8 mouse cellular contexts compared by ENCODE assay signal in the genomic region with DNA sequence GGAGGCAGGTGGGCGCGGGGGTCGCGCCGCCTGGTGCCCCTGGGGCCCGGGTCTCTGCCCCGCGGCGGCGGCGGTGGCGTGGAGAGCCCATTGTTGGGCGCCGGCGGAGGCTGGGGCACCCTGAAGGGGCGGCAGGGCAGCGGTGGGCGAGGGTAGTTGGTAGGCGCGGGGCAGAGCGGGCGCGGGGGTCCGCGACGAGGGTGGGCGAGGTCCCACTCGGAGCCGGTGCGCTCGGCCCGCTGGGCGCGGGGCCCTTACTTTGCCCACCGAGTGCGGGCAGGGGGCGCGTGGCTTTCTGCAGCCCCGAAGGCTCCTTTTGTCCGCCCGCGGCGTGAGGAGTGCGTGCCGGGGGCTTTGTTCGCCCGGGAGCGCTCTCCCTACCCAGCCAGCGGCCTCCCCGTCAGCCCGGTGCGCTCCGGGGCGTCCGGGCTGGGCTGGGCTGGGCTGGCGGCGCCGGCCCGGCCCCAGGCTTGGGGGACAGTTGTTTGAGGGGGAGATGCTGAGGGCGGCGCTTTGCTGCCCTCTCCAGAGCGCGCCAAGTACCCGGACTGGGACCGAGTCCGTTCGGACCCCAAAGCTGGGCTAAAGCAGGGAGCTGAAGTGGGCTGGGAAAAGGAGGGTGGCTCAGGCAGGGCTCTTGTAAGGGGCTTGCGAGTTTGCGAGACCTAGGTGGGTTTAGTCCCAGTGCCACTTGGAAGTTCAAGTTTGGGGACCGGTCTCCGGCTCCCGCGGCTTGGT. TPM values are rescaled to one million over a fixed set of nuclear protein-coding genes. Genes with fewer than 3 reads are reported as not detected.
DNase-seq lines count a peak whose midpoint lies in the region; ATAC-seq lines count a peak whose summit lies in the region.

No protein-coding gene starts in this region.

- peak; percentile 52 for DNase-seq in adrenal gland, adult 2 months
- DNase-seq in adrenal gland, postnatal 4 days (ENCODE audit: low spot score in 2 of 2): no peak
- DNase-seq in B cell, adult 2 months: peak; percentile 11 to 17
- DNase-seq in embryonic facial prominence, embryonic 11.5 days (ENCODE audit: low spot score): peak; percentile 45
- peak; percentile 57 for DNase-seq in liver, embryonic 11.5 days (ENCODE audit: low spot score)

- H3K4me1 ChIP-seq in embryonic facial prominence, embryonic 11.5 days (ENCODE audit: control insufficient read depth, insufficient read depth, low read length): peaks cover 25% of the 10 kb centered on the region
- peaks cover 67% of the 10 kb centered on the region for H3K4me1 ChIP-seq in hindbrain, embryonic 12.5 days
- peaks cover 56% of the 10 kb centered on the region for H3K4me1 ChIP-seq in liver, embryonic 11.5 days (replicated peaks; ENCODE audit: control insufficient read depth, insufficient read depth, low read length)
- peaks cover 73% of the 10 kb centered on the region for H3K4me1 ChIP-seq in neural tube, embryonic 15.5 days

- ATAC-seq in embryonic facial prominence, embryonic 11.5 days (replicated peaks; ENCODE audit: insufficient number of reproducible peaks, low FRiP score, low TSS enrichment, low read depth): no peak
- ATAC-seq in hindbrain, embryonic 12.5 days (ENCODE audit: low FRiP score): peak; percentile 3; the same call in 1 of the 2 replicates
- ATAC-seq in liver, embryonic 11.5 days (replicated peaks; ENCODE audit: low FRiP score): no peak
- peak; percentile 4 for ATAC-seq in neural tube, embryonic 15.5 days (ENCODE audit: low FRiP score)
- ATAC-seq in monocyte, adult 5-6 weeks (replicated peaks; ENCODE audit: insufficient number of reproducible peaks, low FRiP score, low TSS enrichment, poor library complexity, severe bottlenecking): no peak

- no peaks in the 10 kb centered on the region for H3K27me3 ChIP-seq in embryonic facial prominence, embryonic 11.5 days (ENCODE audit: control insufficient read depth, insufficient read depth, low read length)
- H3K27me3 ChIP-seq in hindbrain, embryonic 12.5 days: no peaks in the 10 kb centered on the region
- no peaks in the 10 kb centered on the region for H3K27me3 ChIP-seq in liver, embryonic 11.5 days (replicated peaks; ENCODE audit: control insufficient read depth, insufficient read depth, low read length)
- H3K27me3 ChIP-seq in neural tube, embryonic 15.5 days (replicated peaks): no peaks in the 10 kb centered on the region

- H3K9ac ChIP-seq in embryonic facial prominence, embryonic 11.5 days (replicated peaks; ENCODE audit: low read length): peak overlapping the region; percentile 100
- peak overlapping the region; percentile 100 for H3K9ac ChIP-seq in hindbrain, embryonic 12.5 days
- H3K9ac ChIP-seq in liver, embryonic 11.5 days (ENCODE audit: low read depth, low read length): peak overlapping the region; percentile 99
- peak overlapping the region; percentile 96 for H3K9ac ChIP-seq in neural tube, embryonic 15.5 days (replicated peaks)

- peak overlapping the region; percentile 74 for H3K4me2 ChIP-seq in embryonic facial prominence, embryonic 11.5 days (ENCODE audit: low read depth, low read length)
- H3K4me2 ChIP-seq in hindbrain, embryonic 12.5 days (replicated peaks): peak overlapping the region; percentile 93
- H3K4me2 ChIP-seq in liver, embryonic 11.5 days: peak overlapping the region; percentile 95
- H3K4me2 ChIP-seq in neural tube, embryonic 15.5 days: peak overlapping the region; percentile 84

- peak overlapping the region; percentile 100 for H3K27ac ChIP-seq in embryonic facial prominence, embryonic 11.5 days (replicated peaks; ENCODE audit: low read depth, low read length)
- peak overlapping the region; percentile 100 for H3K27ac ChIP-seq in hindbrain, embryonic 12.5 days
- peak overlapping the region; percentile 100 for H3K27ac ChIP-seq in liver, embryonic 11.5 days (ENCODE audit: low read depth, low read length)
- H3K27ac ChIP-seq in neural tube, embryonic 15.5 days (replicated peaks): peak overlapping the region; percentile 99

- peaks cover 11% of the 10 kb centered on the region for H3K36me3 ChIP-seq in embryonic facial prominence, embryonic 11.5 days (replicated peaks; ENCODE audit: control insufficient read depth, insufficient read depth, low read depth, low read length)
- H3K36me3 ChIP-seq in hindbrain, embryonic 12.5 days: peaks cover 36% of the 10 kb centered on the region
- H3K36me3 ChIP-seq in liver, embryonic 11.5 days (ENCODE audit: control insufficient read depth, insufficient read depth, low read length): peaks cover 30% of the 10 kb centered on the region
- H3K36me3 ChIP-seq in neural tube, embryonic 15.5 days: peaks cover 19% of the 10 kb centered on the region

- H3K4me3 ChIP-seq in embryonic facial prominence, embryonic 11.5 days (ENCODE audit: low read depth, low read length): peak overlapping the region; percentile 100
- H3K4me3 ChIP-seq in hindbrain, embryonic 12.5 days: peak overlapping the region; percentile 100
- H3K4me3 ChIP-seq in liver, embryonic 11.5 days (ENCODE audit: low read depth, low read length): peak overlapping the region; percentile 100
- H3K4me3 ChIP-seq in neural tube, embryonic 15.5 days (replicated peaks): peak overlapping the region; percentile 100

- no peaks in the 10 kb centered on the region for H3K9me3 ChIP-seq in embryonic facial prominence, embryonic 11.5 days (replicated peaks; ENCODE audit: control insufficient read depth, low read length)
- H3K9me3 ChIP-seq in hindbrain, embryonic 12.5 days (replicated peaks): no peaks in the 10 kb centered on the region
- H3K9me3 ChIP-seq in liver, embryonic 11.5 days (ENCODE audit: control insufficient read depth, low read length): no peaks in the 10 kb centered on the region
- H3K9me3 ChIP-seq in neural tube, embryonic 15.5 days (replicated peaks): no peaks in the 10 kb centered on the region

- WGBS in embryonic facial prominence, embryonic 11.5 days: under 1% methylated on average over 53 of the region's 73 CpGs
- WGBS in hindbrain, embryonic 12.5 days: 0% methylated on average over 55 of the region's 73 CpGs
- under 1% methylated on average over 55 of the region's 73 CpGs for WGBS in liver, embryonic 11.5 days
- under 1% methylated on average over 56 of the region's 73 CpGs for WGBS in neural tube, embryonic 15.5 days

RNA-seq across cellular contexts. Expression of a gene that starts 1.6 kb away (rescaled TPM):
- 10 to 100 TPM; 73.9 to 88.5 TPM for total RNA-seq in adrenal gland, adult 2 months (2021)
- polyA plus RNA-seq in adrenal gland, adult 2 months (2012; rRNA removed): 54.3 and 85.0 TPM in 2 replicates
- total RNA-seq in adrenal gland, postnatal 4 days (2021): 100 to 1,000 TPM in 1 of 2 experiments, 10 to 100 TPM in 1; 95.2 to 103 TPM
- polyA plus RNA-seq in embryonic facial prominence, embryonic 11.5 days (2014; fragmentation: Nextera tagmentation; extraction: Ambion mirVana): 129 and 138 TPM in 2 replicates
- 285 and 302 TPM in 2 replicates for polyA plus RNA-seq in hindbrain, embryonic 12.5 days (2016; fragmentation: Nextera tagmentation; extraction: Ambion mirVana)
- polyA plus RNA-seq in liver, embryonic 11.5 days (2014; fragmentation: Nextera tagmentation; extraction: Ambion mirVana): 71.1 and 89.0 TPM in 2 replicates
- polyA plus RNA-seq in neural tube, embryonic 15.5 days (2015; fragmentation: Nextera tagmentation; extraction: Ambion mirVana): 118 and 130 TPM in 2 replicates
- 14.3 to 22.7 TPM (median 19.5 TPM) in 3 replicates for total RNA-seq in monocyte, adult 5-6 weeks (2017)

Comparison
In these comparisons a context has a peak if more than half of its experiments do, and no peak if none do; other contexts are left out.
1. DNase-seq: peak in adrenal gland, adult 2 months (single experiment), B cell, adult 2 months (2 of 2), embryonic facial prominence, embryonic 11.5 days (single experiment) and liver, embryonic 11.5 days (single experiment); none in adrenal gland, postnatal 4 days (0 of 2).
2. ATAC-seq: peak in hindbrain, embryonic 12.5 days (single experiment) and neural tube, embryonic 15.5 days (single experiment); none in embryonic facial prominence, embryonic 11.5 days (single experiment), liver, embryonic 11.5 days (single experiment) and monocyte, adult 5-6 weeks (single experiment).
3. Peak in every context shown above with its lines, with median percentiles within 50 percentile points of each other: H3K27ac ChIP-seq, H3K4me2 ChIP-seq, H3K4me3 ChIP-seq and H3K9ac ChIP-seq.